Comparison of ENCODE assay signal across 7 mouse cellular contexts in the genomic region with DNA sequence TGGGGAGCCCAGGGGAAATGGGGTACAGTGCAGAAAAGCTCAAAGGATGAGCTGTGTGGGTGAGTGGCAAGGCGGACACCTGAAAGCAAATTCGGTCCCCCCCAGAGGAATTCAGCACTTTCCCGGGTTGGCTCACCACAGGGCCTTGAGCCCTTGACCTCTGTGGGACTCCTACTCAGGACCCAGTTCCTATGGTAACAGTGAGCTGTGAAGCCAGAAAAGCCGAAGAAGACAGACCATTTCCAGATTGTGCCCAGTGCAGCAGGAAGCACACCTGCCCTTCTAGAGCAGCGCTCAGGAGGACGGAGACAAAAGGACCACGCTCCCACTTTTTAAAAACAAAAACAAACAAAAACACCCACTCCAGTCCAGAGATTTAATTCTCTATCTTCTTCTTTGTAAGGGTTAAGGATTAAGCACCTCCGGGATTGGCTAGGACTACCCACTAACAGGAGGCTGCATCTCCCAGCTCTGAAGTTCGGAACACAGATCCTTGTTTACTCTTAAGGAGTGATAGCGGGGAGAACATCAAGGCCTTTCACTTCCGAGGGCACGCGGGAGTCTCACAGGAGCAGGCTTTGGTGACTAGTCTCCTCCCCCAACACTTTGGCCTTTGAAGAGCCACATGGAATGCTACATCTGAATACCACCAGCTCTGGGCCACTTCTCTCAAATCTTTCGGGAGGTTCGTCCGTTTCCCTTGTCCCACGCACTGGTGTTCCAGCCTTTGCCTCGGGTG. TPM values are rescaled to one million over a fixed set of nuclear protein-coding genes. Genes with fewer than 3 reads are reported as not detected.
A peak's percentile ranks its signal among the peaks of the same experiment; 100 is the strongest.
DNase-seq lines count a peak whose midpoint lies in the region; ATAC-seq and TF ChIP-seq lines count a peak whose summit lies in the region.

No protein-coding gene starts in this region.

- no peaks in the 10 kb centered on the region for H3K36me3 ChIP-seq in ES-Bruce4 (ENCODE audit: control insufficient read depth, insufficient read depth, low read length, poor library complexity, severe bottlenecking)
- H3K36me3 ChIP-seq in heart, embryonic 15.5 days = no peaks in the 10 kb centered on the region
- no peaks in the 10 kb centered on the region for H3K36me3 ChIP-seq in limb, embryonic 15.5 days
- H3K36me3 ChIP-seq in neural tube, embryonic 14.5 days (ENCODE audit: control insufficient read depth, insufficient read depth, low read length) = no peaks in the 10 kb centered on the region

- H3K9me3 ChIP-seq in ES-Bruce4 (replicated peaks; ENCODE audit: control insufficient read depth, insufficient read depth, low read length, poor library complexity, severe bottlenecking) = no peaks in the 10 kb centered on the region
- no peaks in the 10 kb centered on the region for H3K9me3 ChIP-seq in heart, embryonic 15.5 days (replicated peaks)
- no peaks in the 10 kb centered on the region for H3K9me3 ChIP-seq in limb, embryonic 15.5 days
- H3K9me3 ChIP-seq in neural tube, embryonic 14.5 days (ENCODE audit: control insufficient read depth, low read length) = no peaks in the 10 kb centered on the region

- intact Hi-C loops in gastrocnemius, postnatal 36 days (cut with DNase I) = loop anchor here (10.0 kb wide), 1 partner anchor 804 kb away; no protein-coding TSS in a partner anchor

- whole genome bisulfite sequencing in heart, embryonic 15.5 days = 15% methylated on average over 18 of the region's 18 CpGs
- WGBS in limb, embryonic 15.5 days = 13% methylated on average over 18 of the region's 18 CpGs
- 7% methylated on average over 18 of the region's 18 CpGs for WGBS in neural tube, embryonic 14.5 days

- peak; percentile 51 for DNase-seq in adrenal gland, postnatal 10 days
- DNase-seq in gastrocnemius, postnatal 36 days = no peak

- peak overlapping the region; percentile 10 for H3K4me3 ChIP-seq in ES-Bruce4 (ENCODE audit: low read depth, low read length)
- H3K4me3 ChIP-seq in heart, embryonic 15.5 days = peak overlapping the region; percentile 48
- peak overlapping the region; percentile 36 for H3K4me3 ChIP-seq in limb, embryonic 15.5 days
- H3K4me3 ChIP-seq in neural tube, embryonic 14.5 days (ENCODE audit: low read depth, low read length) = peak overlapping the region; percentile 14; the same call in 1 of the 2 replicates

- H3K4me2 ChIP-seq in heart, embryonic 15.5 days = peak overlapping the region; percentile 80
- H3K4me2 ChIP-seq in limb, embryonic 15.5 days = peak overlapping the region; percentile 62
- H3K4me2 ChIP-seq in neural tube, embryonic 14.5 days (ENCODE audit: low read depth, low read length) = peak overlapping the region; percentile 49

- peak overlapping the region; percentile 26 for H3K9ac ChIP-seq in ES-Bruce4 (ENCODE audit: low read depth, poor library complexity, severe bottlenecking)
- H3K9ac ChIP-seq in heart, embryonic 15.5 days = peak overlapping the region; percentile 49
- H3K9ac ChIP-seq in limb, embryonic 15.5 days = peak overlapping the region; percentile 28; the same call in 1 of the 2 replicates
- 0 out of 2 replicates have a peak overlapping the region, but pooled peaks have one; percentile 12 for H3K9ac ChIP-seq in neural tube, embryonic 14.5 days (replicated peaks; ENCODE audit: low read depth, low read length)

- ATAC-seq in heart, embryonic 15.5 days (replicated peaks; ENCODE audit: insufficient number of reproducible peaks, insufficient read depth, low FRiP score, low read depth) = no peak
- ATAC-seq in limb, embryonic 15.5 days (ENCODE audit: insufficient number of reproducible peaks, low FRiP score, low TSS enrichment, low read depth) = no peak
- ATAC-seq in neural tube, embryonic 14.5 days (ENCODE audit: low read depth) = no peak
- ATAC-seq in inflammation-experienced regulatory T-cells, adult 6 months = no peak

- TF ChIP-seq EP300 in ES-Bruce4 (IDR thresholded peaks at IDR 0.05; ENCODE audit: insufficient read depth, low read depth, low read length) = no peak

- H3K27me3 ChIP-seq in ES-Bruce4 (ENCODE audit: control insufficient read depth, insufficient read depth, low read length, poor library complexity, severe bottlenecking) = no peaks in the 10 kb centered on the region
- H3K27me3 ChIP-seq in heart, embryonic 15.5 days = no peaks in the 10 kb centered on the region
- peaks cover 15% of the 10 kb centered on the region; the same call in 1 of the 2 replicates for H3K27me3 ChIP-seq in limb, embryonic 15.5 days
- H3K27me3 ChIP-seq in neural tube, embryonic 14.5 days (ENCODE audit: control insufficient read depth, insufficient read depth, low read length) = no peaks in the 10 kb centered on the region

- no peak for TF ChIP-seq CTCF in ES-Bruce4 (IDR thresholded peaks at IDR 0.05; ENCODE audit: low read depth, low read length)

- peak overlapping the region; percentile 22; the same call in 1 of the 2 replicates for H3K27ac ChIP-seq in ES-Bruce4 (ENCODE audit: insufficient read depth, low read length)
- no peak overlapping the region for H3K27ac ChIP-seq in heart, embryonic 15.5 days
- H3K27ac ChIP-seq in limb, embryonic 15.5 days = no peak overlapping the region
- H3K27ac ChIP-seq in neural tube, embryonic 14.5 days (ENCODE audit: low read depth, low read length) = no peak overlapping the region

- TF ChIP-seq POLR2A in ES-Bruce4 (IDR thresholded peaks at IDR 0.05; ENCODE audit: insufficient read depth, low read length) = no peak

- H3K4me1 ChIP-seq in ES-Bruce4 (ENCODE audit: control insufficient read depth, insufficient read depth, low read length) = peaks cover 7% of the 10 kb centered on the region
- peaks cover 42% of the 10 kb centered on the region for H3K4me1 ChIP-seq in heart, embryonic 15.5 days (replicated peaks)
- H3K4me1 ChIP-seq in limb, embryonic 15.5 days = peaks cover 29% of the 10 kb centered on the region
- H3K4me1 ChIP-seq in neural tube, embryonic 14.5 days (ENCODE audit: control insufficient read depth, insufficient read depth, low read length) = peaks cover 8% of the 10 kb centered on the region; the same call in 1 of the 2 replicates

RNA-seq across cellular contexts. Expression of a gene that starts 31.0 kb away (rescaled TPM):
- polyA plus RNA-seq in ES-Bruce4 (2011; ENCODE audit: insufficient read depth, insufficient read length, low read depth, missing spikeins) = 30.9 and 37.9 TPM in 2 replicates
- total RNA-seq in adrenal gland, postnatal 10 days (2021) = 10 to 100 TPM; 26.8 to 30.0 TPM
- polyA plus RNA-seq in heart, embryonic 15.5 days (2015; fragmentation: Nextera tagmentation; extraction: Ambion mirVana) = 2.7 and 3.1 TPM in 2 replicates
- polyA plus RNA-seq in limb, embryonic 15.5 days (2015; fragmentation: Nextera tagmentation; extraction: Ambion mirVana) = 3.5 and 3.8 TPM in 2 replicates
- 3.5 and 3.8 TPM in 2 replicates for polyA plus RNA-seq in neural tube, embryonic 14.5 days (2014; fragmentation: Nextera tagmentation; extraction: Ambion mirVana)
- total RNA-seq in gastrocnemius, postnatal 36 days (2021) = 10 to 100 TPM; 10.3 to 10.7 TPM
- polyA plus RNA-seq in inflammation-experienced regulatory T-cells, adult 6 months (2017; shearing (Covaris generic)) = 10 to 100 TPM; 13.8 to 15.1 (median 14.3) TPM

RNA-seq across cellular contexts. Expression of a gene that starts 31.0 kb away (rescaled TPM):
- polyA plus RNA-seq in ES-Bruce4 (2011; ENCODE audit: insufficient read depth, insufficient read length, low read depth, missing spikeins) = 104 and 111 TPM in 2 replicates
- total RNA-seq in adrenal gland, postnatal 10 days (2021) = 100 to 1,000 TPM; 204 to 214 TPM
- 31.2 and 33.9 TPM in 2 replicates for polyA plus RNA-seq in heart, embryonic 15.5 days (2015; fragmentation: Nextera tagmentation; extraction: Ambion mirVana)
- 39.8 and 40.2 TPM in 2 replicates for polyA plus RNA-seq in limb, embryonic 15.5 days (2015; fragmentation: Nextera tagmentation; extraction: Ambion mirVana)
- 19.4 and 36.2 TPM in 2 replicates for polyA plus RNA-seq in neural tube, embryonic 14.5 days (2014; fragmentation: Nextera tagmentation; extraction: Ambion mirVana)
- total RNA-seq in gastrocnemius, postnatal 36 days (2021) = 10 to 100 TPM; 73.0 to 80.6 TPM
- 1 to 10 TPM; 9.3 to 9.7 (median 9.4) TPM for polyA plus RNA-seq in inflammation-experienced regulatory T-cells, adult 6 months (2017; shearing (Covaris generic))
